Mouse (Mus musculus): ENCODE measurements around the gene Mok. TPM values are rescaled to one million over a fixed set of nuclear protein-coding genes. Genes with fewer than 3 reads are reported as not detected.

Gene Mok
- polyA plus RNA-seq, 1 experiment from 2014 or later = 2.6 TPM

- H3K27me3 ChIP-seq (replicated peaks) = no peaks in the 10 kb centered on the region
- H3K27ac ChIP-seq = no peak overlapping the region
- H3K4me2 ChIP-seq (replicated peaks) = no peak overlapping the region
- no peak overlapping the region for H3K9ac ChIP-seq
- WGBS = 49% methylated on average over 8 of the region's 8 CpGs
- H3K9me3 ChIP-seq = no peaks in the 10 kb centered on the region
- H3K4me1 ChIP-seq (replicated peaks) = no peaks in the 10 kb centered on the region
- no peak for ATAC-seq
- H3K4me3 ChIP-seq (replicated peaks) = no peak overlapping the region
- H3K36me3 ChIP-seq = no peaks in the 10 kb centered on the region
Observed at GRCm38 (mm10) chr12:110819367-110819766, 21.4 kb downstream of the Mok start.

- 82% methylated on average over 2 of the region's 2 CpGs for WGBS
- H3K4me3 ChIP-seq (replicated peaks) = no peak overlapping the region
- no peaks in the 10 kb centered on the region for H3K36me3 ChIP-seq
- H3K4me1 ChIP-seq (replicated peaks) = no peaks in the 10 kb centered on the region
- no peak overlapping the region for H3K4me2 ChIP-seq (replicated peaks)
- H3K9me3 ChIP-seq = no peaks in the 10 kb centered on the region
- H3K9ac ChIP-seq = no peak overlapping the region
- ATAC-seq = no peak
- H3K27ac ChIP-seq = no peak overlapping the region
- H3K27me3 ChIP-seq (replicated peaks) = no peaks in the 10 kb centered on the region
Observed at GRCm38 (mm10) chr12:110816833-110817232, 23.9 kb downstream of the Mok start.

DNA sequence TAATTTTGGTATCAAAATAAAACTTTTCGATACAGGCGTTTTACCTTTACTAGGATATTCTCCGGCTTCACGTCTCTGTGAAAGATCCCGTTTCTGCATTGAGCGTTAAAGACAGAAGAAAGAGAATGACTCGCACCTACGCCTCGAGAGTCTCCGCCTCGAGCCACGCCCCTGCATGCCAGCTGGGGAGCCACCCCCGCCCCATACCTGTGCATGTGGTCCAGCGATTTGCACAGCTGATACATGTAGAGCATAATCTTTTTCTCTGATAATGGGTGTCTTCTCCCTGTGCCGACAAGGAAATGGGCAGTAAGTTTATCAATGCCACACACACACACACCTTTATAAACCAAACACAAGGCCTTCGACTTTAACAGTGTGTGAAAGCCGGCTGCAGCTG is 25.8 kb downstream of the Mok start:
- WGBS = 47% methylated on average over 17 of the region's 17 CpGs
- Histone ChIP-seq H3K27me3 (replicated peaks) (no peaks in the 10 kb centered on the region), H3K9ac (no peak overlapping the region), H3K4me2 (replicated peaks) (no peak overlapping the region), H3K36me3 (no peaks in the 10 kb centered on the region), H3K4me1 (replicated peaks) (no peaks in the 10 kb centered on the region), H3K9me3 (no peaks in the 10 kb centered on the region), H3K27ac (no peak overlapping the region), H3K4me3 (replicated peaks) (no peak overlapping the region)
- no peak for ATAC-seq

DNA sequence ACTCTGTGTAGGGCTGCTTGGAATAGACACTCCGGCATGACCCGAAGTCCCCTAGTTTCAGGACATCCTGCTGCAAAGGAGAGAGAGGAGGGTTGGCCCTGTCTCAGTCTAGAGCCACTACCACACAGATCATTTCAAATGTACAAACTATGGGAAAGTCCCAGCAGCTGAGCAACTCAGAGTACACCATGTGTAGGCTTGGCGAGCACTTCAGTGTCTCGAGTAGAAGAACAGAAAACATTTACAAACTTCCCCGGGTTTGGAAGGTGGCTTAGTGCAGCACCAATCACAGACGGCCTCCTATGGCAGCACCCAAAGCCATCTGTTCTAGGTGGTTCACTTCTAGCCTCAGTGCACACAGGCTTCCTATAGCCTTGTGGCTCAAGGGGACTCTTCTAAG is 27.1 kb downstream of the Mok start:
- H3K4me1 ChIP-seq (replicated peaks) = 0 out of 2 replicates have a peak, but pooled peaks cover 2% of the 10 kb centered on the region
- no peak overlapping the region for H3K9ac ChIP-seq
- no peak overlapping the region for H3K4me3 ChIP-seq (replicated peaks)
- no peaks in the 10 kb centered on the region for H3K27me3 ChIP-seq (replicated peaks)
- H3K36me3 ChIP-seq = no peaks in the 10 kb centered on the region
- no peak for ATAC-seq
- H3K4me2 ChIP-seq (replicated peaks) = no peak overlapping the region
- H3K9me3 ChIP-seq = no peaks in the 10 kb centered on the region
- no peak overlapping the region for H3K27ac ChIP-seq
- WGBS = 97% methylated on average over 6 of the region's 6 CpGs

GRCm38 (mm10) chr12:110813132-110813531 is 27.6 kb downstream of the Mok start:
- H3K4me3 ChIP-seq (replicated peaks) = no peak overlapping the region
- H3K4me2 ChIP-seq (replicated peaks) = no peak overlapping the region
- H3K36me3 ChIP-seq = no peaks in the 10 kb centered on the region
- no peak for ATAC-seq
- no peaks in the 10 kb centered on the region for H3K9me3 ChIP-seq
- WGBS = 80% methylated on average over 9 of the region's 9 CpGs
- 0 out of 2 replicates have a peak, but pooled peaks cover 2% of the 10 kb centered on the region for H3K4me1 ChIP-seq (replicated peaks)
- H3K27me3 ChIP-seq (replicated peaks) = no peaks in the 10 kb centered on the region
- H3K27ac ChIP-seq = no peak overlapping the region
- no peak overlapping the region for H3K9ac ChIP-seq

GRCm38 (mm10) chr12:110808848-110809247 is 31.9 kb downstream of the Mok start:
- WGBS = 77% methylated on average over 5 of the region's 5 CpGs

DNA sequence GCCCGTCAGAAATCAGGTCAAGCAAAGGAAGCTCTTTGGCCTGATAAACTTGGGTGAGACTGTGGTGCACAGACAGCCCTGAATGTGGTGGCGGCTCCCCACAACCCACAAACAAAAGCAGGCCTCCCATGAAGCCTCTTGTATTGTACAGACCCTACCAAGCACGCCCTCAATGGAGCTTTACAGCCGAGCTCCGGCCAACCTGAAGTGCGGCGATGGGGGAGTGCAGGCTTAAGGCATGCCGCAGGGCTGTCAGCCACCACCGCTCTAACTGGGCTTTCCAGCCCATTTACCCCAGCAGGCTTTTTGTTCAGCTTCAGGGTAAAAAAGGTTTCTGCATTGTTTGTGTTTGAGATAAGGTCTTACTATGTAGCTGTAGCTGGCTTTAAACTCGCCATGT is 32.3 kb downstream of the Mok start:
- 85% methylated on average over 10 of the region's 10 CpGs for WGBS
- no peak overlapping the region for H3K9ac ChIP-seq

More at GRCm38 (mm10) chr12:110808848-110809247, 31.9 kb downstream of the Mok start:
- H3K4me3 ChIP-seq (replicated peaks) = no peak overlapping the region
- peak; percentile 60; the same call in 1 of the 2 replicates for ATAC-seq
- H3K9me3 ChIP-seq = no peaks in the 10 kb centered on the region
- 0 out of 2 replicates have a peak, but pooled peaks cover 2% of the 10 kb centered on the region for H3K4me1 ChIP-seq (replicated peaks)
- no peak overlapping the region for H3K9ac ChIP-seq
- H3K27ac ChIP-seq = no peak overlapping the region
- H3K36me3 ChIP-seq = no peaks in the 10 kb centered on the region
- H3K27me3 ChIP-seq (replicated peaks) = no peaks in the 10 kb centered on the region
- H3K4me2 ChIP-seq (replicated peaks) = no peak overlapping the region

DNA sequence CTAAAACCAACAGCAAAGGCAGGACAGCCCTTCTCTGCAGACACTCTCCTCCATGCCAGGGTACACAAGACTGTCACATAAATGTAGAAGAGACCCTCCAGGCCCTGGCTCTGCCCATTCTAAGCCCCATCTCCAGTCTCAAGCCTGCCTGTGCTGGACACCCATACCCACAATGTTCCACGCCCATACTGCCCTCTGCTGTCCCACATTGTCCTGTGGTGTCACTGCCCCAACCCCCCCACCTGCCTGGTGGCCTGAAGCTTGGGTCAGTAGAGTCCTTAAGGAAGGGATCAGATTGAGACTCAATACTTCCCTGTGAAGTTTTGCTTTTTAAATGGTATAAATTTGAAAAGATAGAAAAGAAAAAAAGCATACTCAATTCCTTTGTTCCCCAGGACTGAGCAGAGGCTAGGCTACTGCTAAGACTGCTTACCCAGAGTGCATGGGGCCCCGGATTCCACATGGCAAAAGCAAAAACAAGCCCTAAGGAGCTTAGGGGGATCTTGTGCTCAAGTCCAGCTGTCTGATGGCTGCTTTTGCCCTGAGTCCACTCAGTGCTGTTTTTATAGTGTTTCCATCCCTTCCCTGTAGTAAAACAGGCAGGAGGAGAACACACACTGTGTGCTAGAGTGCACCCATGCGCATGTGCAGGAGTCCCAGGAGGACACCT is 34.3 kb downstream of the Mok start:
- Histone ChIP-seq H3K9me3 (no peaks in the 10 kb centered on the region), H3K27me3 (replicated peaks) (no peaks in the 10 kb centered on the region), H3K4me2 (replicated peaks) (no peak overlapping the region), H3K4me1 (replicated peaks) (peaks cover 7% of the 10 kb centered on the region; the same call in 1 of the 2 replicates), H3K36me3 (no peaks in the 10 kb centered on the region), H3K4me3 (replicated peaks) (no peak overlapping the region), H3K9ac (no peak overlapping the region), H3K27ac (no peak overlapping the region)
- whole genome bisulfite sequencing = 77% methylated on average over 3 of the region's 3 CpGs
- ATAC-seq = no peak

More for the DNA sequence above, 32.3 kb downstream of the Mok start:
- Histone ChIP-seq H3K4me3 (replicated peaks) (no peak overlapping the region), H3K36me3 (no peaks in the 10 kb centered on the region), H3K4me2 (replicated peaks) (no peak overlapping the region), H3K9me3 (no peaks in the 10 kb centered on the region), H3K27me3 (replicated peaks) (no peaks in the 10 kb centered on the region), H3K4me1 (replicated peaks) (0 out of 2 replicates have a peak, but pooled peaks cover 2% of the 10 kb centered on the region), H3K27ac (no peak overlapping the region)
- ATAC-seq = no peak

DNA sequence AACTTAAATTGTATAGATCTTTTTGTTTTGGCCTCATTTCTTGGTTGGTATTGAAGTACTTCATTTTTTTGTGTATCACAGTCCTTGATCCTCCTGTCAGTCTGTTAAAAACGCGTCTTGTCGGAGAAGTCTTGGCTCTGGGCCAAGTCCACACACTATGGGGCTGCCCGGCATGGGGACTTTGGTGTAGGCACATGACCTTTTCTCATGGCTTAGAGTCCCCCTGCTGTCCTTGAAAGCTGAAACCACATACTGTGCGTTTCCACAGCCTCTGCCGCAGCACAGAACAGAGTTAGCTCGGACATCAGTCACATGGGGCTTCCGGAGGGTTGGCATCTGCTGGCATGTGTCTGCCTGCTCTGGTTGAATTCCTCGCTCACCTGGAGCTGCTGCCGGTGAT is 36.5 kb downstream of the Mok start:
- no peaks in the 10 kb centered on the region for H3K36me3 ChIP-seq
- H3K27ac ChIP-seq = no peak overlapping the region
- H3K4me3 ChIP-seq (replicated peaks) = no peak overlapping the region
- peak; percentile 65; the same call in 1 of the 2 replicates for ATAC-seq
- no peaks in the 10 kb centered on the region for H3K27me3 ChIP-seq (replicated peaks)
- H3K9me3 ChIP-seq = no peaks in the 10 kb centered on the region
- no peak overlapping the region for H3K4me2 ChIP-seq (replicated peaks)
- no peak overlapping the region for H3K9ac ChIP-seq
- H3K4me1 ChIP-seq (replicated peaks) = peaks cover 7% of the 10 kb centered on the region; the same call in 1 of the 2 replicates
- 53% methylated on average over 10 of the region's 10 CpGs for WGBS

DNA sequence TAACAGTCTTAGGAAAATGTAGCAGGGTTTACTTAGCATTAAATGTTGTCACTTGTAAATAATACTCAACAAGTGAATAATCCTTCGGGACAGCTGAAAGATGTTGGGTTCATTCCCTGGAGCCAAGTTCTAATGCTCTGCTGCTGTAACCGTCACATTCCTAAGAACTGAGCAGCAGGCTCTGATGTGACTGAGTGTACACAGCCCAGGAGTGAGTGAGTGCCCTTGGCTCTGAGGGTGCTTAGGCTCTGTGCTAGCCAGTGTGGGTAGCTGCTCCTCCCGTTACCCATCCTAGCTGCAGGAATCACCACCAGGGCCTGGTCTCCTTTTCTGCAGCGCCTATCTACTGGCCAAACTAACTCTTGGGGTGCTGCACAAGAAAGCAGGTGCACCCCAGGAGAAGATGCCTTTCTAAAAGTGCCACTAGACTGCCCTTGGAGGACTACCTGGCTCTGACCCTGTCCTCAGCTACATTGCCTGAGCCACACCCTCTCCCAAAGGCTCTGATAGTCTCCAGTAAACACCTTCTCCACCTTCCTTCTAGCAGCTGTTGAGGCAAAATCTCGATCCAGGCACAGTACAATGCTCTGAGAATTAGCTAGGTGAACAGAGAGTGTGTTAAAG is 38.0 kb downstream of the Mok start:
- no peak overlapping the region for H3K9ac ChIP-seq
- H3K9me3 ChIP-seq = no peaks in the 10 kb centered on the region
- no peak overlapping the region for H3K27ac ChIP-seq
- peaks cover 5% of the 10 kb centered on the region; the same call in 1 of the 2 replicates for H3K4me1 ChIP-seq (replicated peaks)
- WGBS = 87% methylated on average over 5 of the region's 5 CpGs
- H3K36me3 ChIP-seq = no peaks in the 10 kb centered on the region
- H3K4me2 ChIP-seq (replicated peaks) = no peak overlapping the region
- H3K27me3 ChIP-seq (replicated peaks) = no peaks in the 10 kb centered on the region
- no peak overlapping the region for H3K4me3 ChIP-seq (replicated peaks)
- no peak for ATAC-seq

GRCm38 (mm10) chr12:110801876-110802464 is 38.8 kb downstream of the Mok start:
- H3K4me1 ChIP-seq (replicated peaks) = peaks cover 6% of the 10 kb centered on the region
- no peak overlapping the region for H3K27ac ChIP-seq
- H3K36me3 ChIP-seq = no peaks in the 10 kb centered on the region
- no peak overlapping the region for H3K9ac ChIP-seq
- H3K4me2 ChIP-seq (replicated peaks) = no peak overlapping the region
- no peaks in the 10 kb centered on the region for H3K9me3 ChIP-seq
- 80% methylated on average over 10 of the region's 10 CpGs for WGBS
- no peak for ATAC-seq
- H3K27me3 ChIP-seq (replicated peaks) = no peaks in the 10 kb centered on the region
- no peak overlapping the region for H3K4me3 ChIP-seq (replicated peaks)

- WGBS = 93% methylated on average over 4 of the region's 4 CpGs
- no peaks in the 10 kb centered on the region for H3K36me3 ChIP-seq
- ATAC-seq = no peak
Observed at GRCm38 (mm10) chr12:110799226-110799625, 41.5 kb downstream of the Mok start.

More at GRCm38 (mm10) chr12:110799226-110799625, 41.5 kb downstream of the Mok start:
- Histone ChIP-seq H3K9ac (no peak overlapping the region), H3K4me1 (replicated peaks) (peaks cover 16% of the 10 kb centered on the region), H3K4me3 (replicated peaks) (no peak overlapping the region), H3K27ac (no peak overlapping the region), H3K4me2 (replicated peaks) (no peak overlapping the region), H3K27me3 (replicated peaks) (no peaks in the 10 kb centered on the region), H3K9me3 (no peaks in the 10 kb centered on the region)
